Mouse (Mus musculus) ovary, postnatal 10 days (tissue): ENCODE results near the gene Zfp697.
A peak's percentile ranks its signal among the peaks of the same experiment; 100 is the strongest.
"Not testable (repeated sequence)": the region's sequence is repeated elsewhere in the genome, so short reads cannot be mapped to it uniquely, and the experiment has no call there.

Experiments
- DNase-seq: peaks from one replicate; pipeline ENCODE4 v3.0.0; 2022; ENCODE audit warnings: low spot score

The Zfp697 gene

DNA sequence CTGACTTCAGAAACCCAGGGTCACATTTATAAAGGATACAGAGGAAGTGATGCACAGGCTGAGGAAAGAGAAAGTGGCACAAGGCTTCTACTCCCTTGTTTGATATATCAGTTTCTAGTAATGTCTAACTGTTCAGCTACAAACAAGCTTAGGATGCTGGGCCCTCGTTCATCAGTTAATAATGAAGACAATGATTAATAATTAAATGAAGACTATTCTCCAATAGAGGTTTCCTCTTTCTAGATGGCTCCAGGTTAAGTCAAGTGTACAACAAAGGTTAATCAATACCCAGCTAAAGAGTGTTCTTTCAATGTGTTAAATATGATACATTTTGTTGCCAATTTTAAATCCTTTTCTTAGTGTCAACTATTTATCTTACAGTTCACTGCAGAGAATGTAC, 128.2 kb downstream of the Zfp697 start, which contains the start of gene Hsd3b4:
Hsd3b4 (minus strand) TSS at position 101 of the 400 bp plus-strand sequence.
- not testable (repeated sequence) for DNase-seq

DNA sequence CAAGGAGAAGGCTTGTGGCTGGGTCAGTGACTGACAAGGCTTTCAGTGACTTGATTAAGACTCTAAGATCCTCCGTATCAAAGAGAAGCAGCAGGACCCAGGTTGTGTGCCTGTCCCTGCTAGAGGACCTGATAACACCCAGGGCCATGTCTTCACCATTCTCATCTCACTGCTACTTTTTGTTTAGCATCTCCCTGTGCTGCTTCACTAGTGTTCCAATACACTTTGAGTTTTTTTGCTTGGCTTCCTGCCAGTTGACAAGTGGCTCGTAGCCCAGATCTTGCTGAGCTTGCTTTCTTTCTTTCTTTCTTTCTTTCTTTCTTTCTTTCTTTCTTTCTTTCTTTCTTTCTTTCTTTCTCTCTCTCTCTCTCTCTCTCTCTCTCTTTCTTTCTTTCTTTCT, 140.5 kb downstream of the Zfp697 start:
- not testable (repeated sequence) for DNase-seq

DNA sequence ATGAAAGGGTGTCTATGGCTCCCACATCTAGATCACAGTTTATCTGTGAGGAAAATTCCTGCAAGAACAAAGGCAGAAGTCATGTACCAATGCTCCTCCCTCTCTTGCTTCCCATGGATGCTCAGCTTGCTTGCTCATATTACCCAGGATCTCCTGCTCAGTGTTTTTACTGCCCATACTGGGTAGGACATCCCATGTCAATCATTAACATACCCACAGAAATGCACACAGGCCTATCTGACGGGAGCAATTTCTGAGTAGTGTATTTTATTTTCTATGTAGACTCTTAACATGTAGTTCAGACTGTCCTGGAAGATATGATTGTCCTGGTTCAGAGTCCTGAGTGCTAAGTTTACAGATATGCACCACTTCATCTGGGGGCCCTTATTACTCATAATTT, 142.3 kb downstream of the Zfp697 start:
- DNase-seq, result not testable (repeated sequence)

DNA sequence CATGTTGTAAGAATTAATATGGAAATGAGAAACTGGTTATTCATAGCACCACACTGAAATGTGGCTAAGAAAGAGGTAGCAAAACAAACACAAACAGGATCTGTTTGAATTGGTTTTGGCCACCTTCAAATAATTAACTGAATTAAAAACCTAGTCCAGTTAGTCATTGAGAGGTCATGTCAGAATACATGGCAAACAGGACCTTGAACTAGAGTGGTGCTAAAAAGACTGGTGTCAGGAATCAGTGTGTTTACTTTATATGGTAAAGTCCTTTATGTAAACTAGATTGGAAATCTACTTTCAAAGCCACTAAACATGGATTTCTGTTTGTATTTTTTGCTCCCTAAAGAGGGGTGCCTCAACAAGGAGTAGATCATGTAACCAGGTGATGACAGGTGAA, 142.7 kb downstream of the Zfp697 start:
- DNase-seq, result not testable (repeated sequence)

DNA sequence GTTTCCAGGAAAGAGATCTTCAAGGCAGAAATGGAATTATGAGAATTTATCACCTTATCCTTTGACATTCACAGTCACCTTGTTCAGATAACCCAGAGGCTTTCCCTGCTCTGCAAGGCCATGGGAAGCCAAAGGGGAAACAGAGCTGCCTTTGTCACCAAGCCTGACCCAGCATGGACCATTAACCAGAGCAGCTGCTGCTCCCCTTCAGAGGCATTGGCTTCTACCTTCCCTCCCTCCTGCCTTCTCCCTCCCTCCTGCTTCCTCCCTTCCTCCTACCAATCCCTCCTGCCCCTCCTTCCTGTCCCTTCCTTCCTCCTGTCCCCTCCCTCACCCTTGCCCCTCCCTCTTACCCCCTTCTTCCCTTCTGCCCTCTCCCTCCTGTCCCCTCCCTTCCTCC, 165.4 kb downstream of the Zfp697 start:
- DNase-seq, result not testable (repeated sequence)

DNA sequence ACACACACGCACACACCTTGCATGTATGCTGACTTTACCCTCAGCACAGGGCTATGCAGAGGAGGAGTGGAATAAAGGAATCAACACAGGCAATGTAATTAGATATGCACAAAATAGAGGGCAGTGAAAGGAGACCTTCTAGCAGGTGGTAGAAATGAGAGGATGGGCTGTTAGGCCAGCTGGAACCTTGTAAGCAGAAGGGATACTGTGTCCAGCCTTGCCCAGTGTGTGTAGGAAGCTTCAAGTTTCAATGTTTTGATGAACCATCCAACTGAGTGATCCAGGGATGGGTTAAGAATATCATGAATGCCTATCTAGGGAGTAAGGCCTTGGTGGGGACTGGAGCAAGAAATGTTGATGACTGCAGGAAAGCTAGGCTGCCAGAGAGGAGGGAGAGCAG, 166.2 kb downstream of the Zfp697 start:
- not testable (repeated sequence) for DNase-seq

DNA sequence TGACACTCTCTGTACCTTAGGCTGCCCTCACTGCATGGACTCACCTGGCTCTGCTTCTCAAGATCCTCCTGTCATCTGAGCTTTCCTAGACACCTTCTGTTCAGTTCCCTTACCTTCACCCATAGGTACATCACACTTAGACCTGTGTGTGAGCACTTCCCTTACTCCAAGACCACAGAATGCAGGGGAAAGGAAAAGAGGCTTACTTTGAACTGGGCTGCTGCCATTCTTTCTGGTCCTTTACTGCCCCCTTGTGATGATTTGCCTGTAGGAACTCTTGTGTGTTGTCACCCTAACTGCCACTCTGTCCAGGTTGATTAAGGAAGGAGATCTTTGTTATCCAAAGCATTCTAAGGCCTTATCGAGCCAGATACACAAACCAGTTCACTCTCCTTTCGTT, 168.0 kb downstream of the Zfp697 start:
- DNase-seq, result not testable (repeated sequence)

DNA sequence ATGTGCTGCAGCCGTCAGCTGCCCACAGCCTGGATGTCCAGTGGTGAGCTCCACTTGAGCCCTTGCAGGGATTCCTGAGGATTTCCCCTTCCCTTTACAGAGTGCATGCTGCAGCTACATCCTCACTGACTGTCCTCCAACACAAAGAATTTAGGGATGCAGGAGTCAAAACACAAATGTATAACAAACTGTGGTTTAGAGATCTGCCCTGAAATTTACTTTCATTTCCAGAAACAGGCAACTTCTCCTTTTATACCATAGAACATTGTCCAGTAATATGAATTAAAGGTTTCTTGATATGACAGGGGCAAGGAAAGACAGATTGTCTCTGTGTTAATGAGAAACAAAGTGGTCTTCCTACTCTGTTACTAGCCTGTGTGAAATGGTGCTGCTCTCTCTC, 168.6 kb downstream of the Zfp697 start:
- not testable (repeated sequence) for DNase-seq

DNA sequence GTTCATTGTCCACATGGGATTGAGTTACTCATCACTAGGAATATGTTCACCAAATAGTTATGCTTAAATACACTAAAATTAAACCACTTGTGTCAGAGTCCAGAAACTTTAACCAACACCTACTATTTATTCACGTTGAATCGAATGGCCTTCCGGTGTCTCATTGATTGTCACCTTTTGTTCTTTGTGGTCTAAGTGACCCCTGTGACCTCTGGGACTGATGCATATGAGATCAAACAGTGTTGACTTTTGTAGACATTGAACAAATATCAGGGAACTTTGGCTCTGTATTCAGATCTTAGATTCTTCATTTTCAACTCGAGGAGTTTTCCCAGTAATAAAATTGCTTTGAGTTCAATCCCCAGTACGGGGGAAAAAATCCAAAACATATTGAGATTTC, 178.4 kb downstream of the Zfp697 start:
- DNase-seq, result not testable (repeated sequence)

DNA sequence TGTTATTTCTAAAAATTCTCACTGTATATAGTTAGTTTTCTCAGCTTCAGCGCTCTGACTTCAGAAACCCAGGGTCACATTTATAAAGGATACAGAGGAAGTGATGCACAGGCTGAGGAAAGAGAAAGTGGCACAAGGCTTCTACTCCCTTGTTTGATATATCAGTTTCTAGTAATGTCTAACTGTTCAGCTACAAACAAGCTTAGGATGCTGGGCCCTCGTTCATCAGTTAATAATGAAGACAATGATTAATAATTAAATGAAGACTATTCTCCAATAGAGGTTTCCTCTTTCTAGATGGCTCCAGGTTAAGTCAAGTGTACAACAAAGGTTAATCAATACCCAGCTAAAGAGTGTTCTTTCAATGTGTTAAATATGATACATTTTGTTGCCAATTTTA, 181.6 kb downstream of the Zfp697 start:
- DNase-seq, result not testable (repeated sequence)

DNA sequence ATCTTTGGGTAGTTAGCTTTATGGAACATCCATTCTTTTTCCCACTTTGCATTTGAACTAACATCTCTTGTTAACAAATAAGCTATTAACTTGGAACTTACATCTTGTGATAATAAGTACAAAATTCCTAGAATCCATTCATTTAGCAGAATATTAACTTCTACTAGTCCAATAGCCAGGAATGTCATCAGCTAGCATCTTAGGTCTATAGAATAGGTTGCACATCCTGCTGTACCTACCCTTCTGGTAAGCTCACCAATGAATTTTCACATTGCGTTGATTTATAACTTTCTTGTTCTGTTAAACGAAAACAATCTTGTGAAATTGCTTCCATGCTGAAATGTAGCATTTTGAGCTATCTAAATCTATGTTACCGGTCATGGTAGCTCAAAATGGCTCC, 182.6 kb downstream of the Zfp697 start:
- DNase-seq, result not testable (repeated sequence)

DNA sequence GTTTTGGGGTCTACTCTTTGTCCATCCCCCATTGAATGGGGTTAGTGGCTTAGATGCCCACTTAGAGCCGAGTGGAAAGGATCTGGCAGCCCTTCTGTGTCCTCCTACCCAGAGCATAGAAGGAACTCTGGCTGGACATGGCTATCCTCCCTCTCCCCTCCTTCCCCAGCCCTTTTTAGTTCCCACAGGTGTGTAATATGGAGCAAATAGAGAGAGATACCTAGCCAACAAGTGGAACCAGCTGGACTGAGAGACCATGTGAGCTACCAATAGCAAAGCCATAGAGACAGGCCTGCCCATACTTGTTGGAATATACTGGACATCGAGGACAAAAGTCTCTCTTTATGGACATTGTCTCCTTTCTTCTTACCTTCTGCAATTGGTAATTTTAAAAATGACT, 185.5 kb downstream of the Zfp697 start:
- not testable (repeated sequence) for DNase-seq

DNA sequence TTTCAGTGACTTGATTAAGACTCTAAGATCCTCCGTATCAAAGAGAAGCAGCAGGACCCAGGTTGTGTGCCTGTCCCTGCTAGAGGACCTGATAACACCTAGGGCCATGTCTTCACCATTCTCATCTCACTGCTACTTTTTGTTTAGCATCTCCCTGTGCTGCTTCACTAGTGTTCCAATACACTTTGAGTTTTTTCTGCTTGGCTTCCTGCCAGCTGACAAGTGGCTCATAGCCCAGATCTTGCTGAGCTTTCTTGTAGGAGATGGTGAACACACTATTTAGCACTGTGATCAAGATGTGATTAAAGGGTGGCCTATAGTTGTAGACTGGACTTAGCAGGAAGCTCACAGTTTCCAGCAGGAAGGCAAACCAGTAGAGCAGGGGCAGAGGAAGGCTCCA, 198.8 kb downstream of the Zfp697 start:
- peak; percentile 4 for DNase-seq

DNA sequence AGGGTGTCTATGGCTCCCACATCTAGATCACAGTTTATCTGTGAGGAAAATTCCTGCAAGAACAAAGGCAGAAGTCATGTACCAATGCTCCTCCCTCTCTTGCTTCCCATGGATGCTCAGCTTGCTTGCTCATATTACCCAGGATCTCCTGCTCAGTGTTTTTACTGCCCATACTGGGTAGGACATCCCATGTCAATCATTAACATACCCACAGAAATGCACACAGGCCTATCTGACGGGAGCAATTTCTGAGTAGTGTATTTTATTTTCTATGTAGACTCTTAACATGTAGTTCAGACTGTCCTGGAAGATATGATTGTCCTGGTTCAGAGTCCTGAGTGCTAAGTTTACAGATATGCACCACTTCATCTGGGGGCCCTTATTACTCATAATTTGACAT, 199.9 kb downstream of the Zfp697 start:
- DNase-seq, result not testable (repeated sequence)

DNA sequence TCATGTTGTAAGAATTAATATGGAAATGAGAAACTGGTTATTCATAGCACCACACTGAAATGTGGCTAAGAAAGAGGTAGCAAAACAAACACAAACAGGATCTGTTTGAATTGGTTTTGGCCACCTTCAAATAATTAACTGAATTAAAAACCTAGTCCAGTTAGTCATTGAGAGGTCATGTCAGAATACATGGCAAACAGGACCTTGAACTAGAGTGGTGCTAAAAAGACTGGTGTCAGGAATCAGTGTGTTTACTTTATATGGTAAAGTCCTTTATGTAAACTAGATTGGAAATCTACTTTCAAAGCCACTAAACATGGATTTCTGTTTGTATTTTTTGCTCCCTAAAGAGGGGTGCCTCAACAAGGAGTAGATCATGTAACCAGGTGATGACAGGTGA, 200.4 kb downstream of the Zfp697 start:
- not testable (repeated sequence) for DNase-seq

DNA sequence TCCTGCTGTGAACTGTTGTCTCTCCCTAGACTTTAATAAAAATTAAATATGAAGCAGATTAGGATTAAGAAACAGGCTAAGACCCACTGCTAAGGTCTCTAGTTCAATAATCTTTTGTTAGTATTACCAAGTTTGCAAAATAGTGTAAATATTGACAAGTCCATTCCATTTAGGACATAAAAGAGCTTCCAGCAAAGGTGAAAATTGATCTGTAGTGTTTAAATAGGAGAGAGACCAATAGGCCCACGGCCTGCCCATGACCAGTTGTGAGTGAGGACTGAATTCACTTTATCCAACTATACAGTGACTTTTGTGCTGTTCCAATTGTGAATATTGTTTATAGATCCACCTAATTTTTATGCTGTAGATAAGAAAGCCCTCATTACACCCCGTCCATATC, 205.5 kb downstream of the Zfp697 start:
- DNase-seq, result no peak

DNA sequence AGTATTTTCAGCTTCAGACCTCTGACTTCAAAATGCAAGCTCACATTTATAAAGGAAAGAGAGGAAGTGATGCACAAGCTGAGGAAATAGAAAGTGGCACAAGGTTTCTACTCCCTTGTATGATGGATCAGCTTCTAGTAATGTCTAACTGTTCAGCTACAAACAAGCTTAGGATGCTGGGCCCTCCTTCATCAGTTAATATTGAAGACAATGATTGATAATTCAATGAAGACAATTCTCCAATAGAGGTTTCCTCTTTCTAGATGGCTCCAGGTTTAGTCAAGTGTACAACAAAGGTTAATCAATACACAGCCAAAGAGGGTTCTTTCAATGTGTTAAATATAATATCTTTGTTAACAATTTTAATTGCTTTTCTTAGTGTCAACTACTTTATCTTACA, 206.4 kb downstream of the Zfp697 start, which contains the start of gene Gm10681:
Gm10681 (minus strand) TSS at position 101 of the 400 bp plus-strand sequence.
- no peak for DNase-seq

DNA sequence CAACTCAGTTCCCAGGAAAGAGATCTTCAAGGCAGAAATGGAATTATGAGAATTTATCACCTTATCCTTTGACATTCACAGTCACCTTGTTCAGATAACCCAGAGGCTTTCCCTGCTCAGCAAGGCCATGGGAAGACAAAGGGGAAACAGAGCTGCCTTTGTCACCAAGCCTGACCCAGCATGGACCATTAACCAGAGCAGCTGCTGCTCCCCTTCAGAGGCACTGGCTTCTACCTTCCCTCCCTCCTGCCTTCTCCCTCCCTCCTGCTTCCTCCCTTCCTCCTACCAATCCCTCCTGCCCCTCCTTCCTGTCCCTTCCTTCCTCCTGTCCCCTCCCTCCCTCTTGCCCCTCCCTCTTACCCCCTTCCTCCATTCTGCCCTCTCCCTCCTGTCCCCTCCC, 231.3 kb downstream of the Zfp697 start:
- DNase-seq, result not testable (repeated sequence)

DNA sequence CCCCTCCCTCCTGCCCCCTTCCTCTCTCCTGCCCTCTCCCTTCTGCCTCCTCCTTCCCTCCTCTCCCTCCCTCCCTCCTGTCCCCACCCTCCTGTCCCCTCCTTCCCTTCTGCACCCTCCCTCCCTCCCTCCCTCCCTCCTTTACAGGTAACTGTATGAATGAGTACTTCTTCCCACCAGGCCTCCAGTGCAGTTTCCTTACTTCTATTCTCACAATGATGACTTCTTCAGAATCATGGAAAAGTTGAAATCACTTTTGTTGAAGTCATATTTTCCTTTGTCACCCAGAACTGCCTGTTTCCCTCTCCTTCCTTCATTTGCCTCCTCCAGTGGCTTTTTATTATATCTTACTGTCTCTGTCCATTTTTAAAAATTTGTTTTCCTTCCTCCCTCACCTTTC, 231.7 kb downstream of the Zfp697 start:
- DNase-seq, result no peak

DNA sequence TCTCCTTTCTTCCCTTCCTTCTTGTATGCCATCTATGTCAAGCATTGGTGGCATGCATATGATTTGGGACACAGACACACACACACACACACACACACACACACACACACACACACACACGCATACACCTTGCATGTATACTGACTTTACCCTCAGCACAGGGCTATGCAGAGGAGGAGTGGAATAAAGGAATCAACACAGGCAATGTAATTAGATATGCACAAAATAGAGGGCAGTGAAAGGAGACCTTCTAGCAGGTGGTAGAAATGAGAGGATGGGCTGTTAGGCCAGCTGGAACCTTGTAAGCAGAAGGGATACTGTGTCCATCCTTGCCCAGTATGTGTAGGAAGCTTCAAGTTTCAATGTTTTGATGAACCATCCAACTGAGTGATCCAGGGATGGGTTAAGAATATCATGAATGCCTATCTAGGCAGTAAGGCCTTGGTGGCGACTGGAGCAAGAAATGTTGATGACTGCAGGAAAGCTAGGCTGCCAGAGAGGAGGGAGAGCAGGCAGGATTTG, 232.2 kb downstream of the Zfp697 start:
- DNase-seq, result not testable (repeated sequence)

DNA sequence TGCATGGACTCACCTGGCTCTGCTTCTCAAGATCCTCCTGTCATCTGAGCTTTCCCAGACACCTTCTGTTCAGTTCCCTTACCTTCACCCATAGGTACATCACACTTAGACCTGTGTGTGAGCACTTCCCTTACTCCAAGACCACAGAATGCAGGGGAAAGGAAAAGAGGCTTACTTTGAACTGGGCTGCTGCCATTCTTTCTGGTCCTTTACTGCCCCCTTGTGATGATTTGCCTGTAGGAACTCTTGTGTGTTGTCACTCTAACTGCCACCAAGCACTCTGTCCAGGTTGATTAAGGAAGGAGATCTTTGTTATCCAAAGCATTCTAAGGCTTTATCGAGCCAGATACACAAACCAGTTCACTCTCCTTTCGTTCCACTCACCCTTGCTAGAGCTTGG, 234.0 kb downstream of the Zfp697 start:
- not testable (repeated sequence) for DNase-seq

DNA sequence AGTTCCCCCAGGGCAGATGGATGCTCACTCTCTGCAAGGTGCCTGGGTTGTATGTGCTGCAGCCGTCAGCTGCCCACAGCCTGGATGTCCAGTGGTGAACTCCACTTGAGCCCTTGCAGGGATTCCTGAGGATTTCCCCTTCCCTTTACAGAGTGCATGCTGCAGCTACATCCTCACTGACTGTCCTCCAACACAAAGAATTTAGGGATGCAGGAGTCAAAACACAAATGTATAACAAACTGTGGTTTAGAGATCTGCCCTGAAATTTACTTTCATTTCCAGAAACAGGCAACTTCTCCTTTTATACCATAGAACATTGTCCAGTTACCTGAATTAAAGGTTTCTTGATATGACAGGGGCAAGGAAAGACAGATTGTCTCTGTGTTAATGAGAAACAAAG, 234.5 kb downstream of the Zfp697 start:
- DNase-seq, result not testable (repeated sequence)

DNA sequence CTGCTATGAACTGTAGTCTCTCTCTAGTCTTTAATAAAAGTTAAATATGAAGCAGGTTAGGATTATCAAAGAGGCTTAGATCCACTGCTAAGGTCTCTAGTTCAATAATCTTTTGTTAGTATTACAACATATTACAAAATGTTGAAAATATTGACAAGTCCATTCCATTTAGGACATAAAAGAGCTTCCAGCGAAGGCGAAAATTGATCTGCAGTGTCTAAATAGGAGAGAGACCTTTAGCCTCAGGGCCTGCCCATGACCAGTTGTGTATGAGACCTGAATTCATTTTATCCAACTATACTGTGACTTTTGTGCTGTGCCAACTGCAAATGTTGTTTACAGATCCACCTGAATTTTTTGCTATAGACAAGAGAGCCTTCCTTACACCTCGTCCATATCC, 247.4 kb downstream of the Zfp697 start:
- DNase-seq, result no peak

DNA sequence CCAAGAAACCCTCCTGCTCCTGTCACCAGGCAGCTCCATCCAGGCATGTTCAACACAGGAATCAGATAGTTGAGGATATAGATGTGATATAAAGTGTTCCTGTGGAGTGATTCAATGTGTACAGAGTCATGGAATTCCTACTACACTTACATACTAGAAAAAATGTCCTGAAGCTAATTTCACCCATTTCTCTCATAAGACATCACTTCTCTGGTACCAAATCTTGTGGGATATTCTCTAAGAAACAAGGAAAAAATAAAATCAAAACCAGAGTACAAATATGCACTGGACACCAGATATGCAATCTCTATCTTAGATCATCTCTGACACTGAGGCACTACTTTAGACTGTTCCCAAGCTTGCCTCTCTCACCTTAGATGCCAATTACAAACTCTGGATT, 247.9 kb downstream of the Zfp697 start, which contains the start of gene Hsd3b5:
Hsd3b5 (minus strand) TSS at position 101 of the 400 bp plus-strand sequence.
- DNase-seq, result no peak
